Mouse (Mus musculus): ENCODE data around the gene Capzb.

Gene Capzb

GRCm38 (mm10) chr4:139208236-139209129 is 15.8 kb downstream of the Capzb start:
- peak; percentile 43 for DNase-seq (ENCODE audit: low read depth, low spot score)

- no peak for DNase-seq (ENCODE audit: low read depth, low spot score)
These were observed 16.6 kb downstream of the Capzb start for GRCm38 (mm10) chr4:139209130-139209840.

GRCm38 (mm10) chr4:139211975-139212831 is 19.5 kb downstream of the Capzb start:
- DNase-seq (ENCODE audit: low read depth, low spot score), result no peak

- no peak for DNase-seq (ENCODE audit: low read depth, low spot score)
These were observed 20.4 kb downstream of the Capzb start for GRCm38 (mm10) chr4:139213086-139213485.

- no peak for DNase-seq (ENCODE audit: low read depth, low spot score)
These were observed 21.3 kb downstream of the Capzb start for GRCm38 (mm10) chr4:139213935-139214371.

GRCm38 (mm10) chr4:139216566-139216965 is 23.9 kb downstream of the Capzb start:
- DNase-seq (ENCODE audit: low read depth, low spot score), result no peak

GRCm38 (mm10) chr4:139218539-139218938 is 25.8 kb downstream of the Capzb start:
- no peak for DNase-seq (ENCODE audit: low read depth, low spot score)

GRCm38 (mm10) chr4:139219656-139220055 is 27.0 kb downstream of the Capzb start:
- no peak for DNase-seq (ENCODE audit: low read depth, low spot score)

- no peak for DNase-seq (ENCODE audit: low read depth, low spot score)
These were observed 28.3 kb downstream of the Capzb start for GRCm38 (mm10) chr4:139220978-139221377.

- DNase-seq (ENCODE audit: low read depth, low spot score), result no peak
These were observed 29.1 kb downstream of the Capzb start for GRCm38 (mm10) chr4:139221837-139222236.

GRCm38 (mm10) chr4:139225115-139225514 is 32.4 kb downstream of the Capzb start:
- no peak for DNase-seq (ENCODE audit: low read depth, low spot score)

- DNase-seq (ENCODE audit: low read depth, low spot score), result no peak
These were observed 33.2 kb downstream of the Capzb start for GRCm38 (mm10) chr4:139225944-139226343.

GRCm38 (mm10) chr4:139226504-139227216 is 34.0 kb downstream of the Capzb start:
- no peak for DNase-seq (ENCODE audit: low read depth, low spot score)

GRCm38 (mm10) chr4:139227923-139228322 is 35.2 kb downstream of the Capzb start:
- no peak for DNase-seq (ENCODE audit: low read depth, low spot score)

GRCm38 (mm10) chr4:139229271-139229670 is 36.6 kb downstream of the Capzb start:
- no peak for DNase-seq (ENCODE audit: low read depth, low spot score)

- DNase-seq (ENCODE audit: low read depth, low spot score), result no peak
These were observed 37.8 kb downstream of the Capzb start for GRCm38 (mm10) chr4:139230376-139231120.

GRCm38 (mm10) chr4:139231163-139231562 is 38.5 kb downstream of the Capzb start:
- DNase-seq (ENCODE audit: low read depth, low spot score), result no peak

- peak; percentile 58 for DNase-seq (ENCODE audit: low read depth, low spot score)
These were observed 39.9 kb downstream of the Capzb start for GRCm38 (mm10) chr4:139232479-139233145.

GRCm38 (mm10) chr4:139233146-139233495 is 40.4 kb downstream of the Capzb start:
- no peak for DNase-seq (ENCODE audit: low read depth, low spot score)

GRCm38 (mm10) chr4:139233755-139234254 is 41.1 kb downstream of the Capzb start:
- DNase-seq (ENCODE audit: low read depth, low spot score), result no peak

All from CD4-positive helper T cell, adult 2 months (primary cell).